Mouse (Mus musculus): ENCODE data around the gene Gad2. TPM values are rescaled to one million over a fixed set of nuclear protein-coding genes. Genes with fewer than 3 reads are reported as not detected.

Gad2 gene
- polyA plus RNA-seq, 1 experiment from 2014 or later: 58.7 TPM

DNA sequence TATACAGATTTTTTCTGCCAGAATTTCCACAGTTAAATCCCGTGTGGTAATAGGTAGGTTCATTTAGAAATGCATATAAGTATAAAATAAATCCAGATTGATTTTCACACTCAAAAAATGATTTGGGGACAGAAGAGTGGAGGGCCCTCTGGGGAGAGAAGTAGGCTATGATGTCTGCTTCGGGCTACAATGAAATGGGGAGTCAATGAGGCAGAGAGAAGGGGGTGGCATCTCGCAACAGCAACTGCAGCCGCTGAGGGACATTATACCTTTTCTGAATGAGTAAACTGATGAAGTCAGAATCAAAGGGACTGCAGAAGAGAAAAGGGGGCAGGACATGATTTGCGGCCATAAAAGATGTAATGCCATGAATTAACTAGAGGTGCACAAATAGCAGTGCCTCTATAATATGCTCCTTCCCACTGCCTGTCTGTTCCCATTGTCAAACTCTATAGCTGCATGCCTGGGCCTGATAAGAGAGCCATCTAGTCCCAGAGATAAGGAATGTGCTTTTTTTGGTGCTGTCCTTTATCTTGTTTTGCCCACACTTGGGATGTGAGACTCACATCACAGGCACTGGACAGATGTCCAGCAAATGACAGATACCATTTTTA lies 5.9 kb downstream of the Gad2 start:
- Histone ChIP-seq H3K9me3 (ENCODE audit: control insufficient read depth, low read length) (no peaks in the 10 kb centered on the region), H3K4me1 (ENCODE audit: control insufficient read depth, insufficient read depth, low read length) (no peaks in the 10 kb centered on the region), H3K4me3 (replicated peaks; ENCODE audit: low read depth, low read length) (peak overlapping the region; percentile 54), H3K9ac (replicated peaks; ENCODE audit: low read length) (peak overlapping the region; percentile 82), H3K4me2 (ENCODE audit: low read length) (peak overlapping the region; percentile 78), H3K36me3 (ENCODE audit: control insufficient read depth, insufficient read depth, low read length) (peaks cover 8% of the 10 kb centered on the region), H3K27ac (replicated peaks; ENCODE audit: low read depth, low read length) (peak overlapping the region; percentile 97), H3K27me3 (ENCODE audit: control insufficient read depth, insufficient read depth, low read length) (peaks cover 24% of the 10 kb centered on the region)
- DNase-seq (peak; percentile 54), ATAC-seq (ENCODE audit: low FRiP score, low TSS enrichment) (0 out of 2 replicates have a peak, but pooled peaks have one; percentile 49)
- WGBS: 16% methylated on average over 5 of the region's 5 CpGs

- 44% methylated on average over 8 of the region's 8 CpGs for WGBS
- peaks cover 30% of the 10 kb centered on the region for H3K36me3 ChIP-seq (ENCODE audit: control insufficient read depth, insufficient read depth, low read length)
- no peak overlapping the region for H3K4me2 ChIP-seq (ENCODE audit: low read length)
- no peaks in the 10 kb centered on the region for H3K9me3 ChIP-seq (ENCODE audit: control insufficient read depth, low read length)
- no peak overlapping the region for H3K27ac ChIP-seq (replicated peaks; ENCODE audit: low read depth, low read length)
- peak; percentile 45 for DNase-seq
- H3K4me1 ChIP-seq (ENCODE audit: control insufficient read depth, insufficient read depth, low read length): no peaks in the 10 kb centered on the region
- H3K4me3 ChIP-seq (replicated peaks; ENCODE audit: low read depth, low read length): no peak overlapping the region
- no peak for ATAC-seq (ENCODE audit: low FRiP score, low TSS enrichment)
- no peak overlapping the region for H3K9ac ChIP-seq (replicated peaks; ENCODE audit: low read length)
- H3K27me3 ChIP-seq (ENCODE audit: control insufficient read depth, insufficient read depth, low read length): no peaks in the 10 kb centered on the region
Measured at GRCm38 (mm10) chr2:22634766-22635165, 12.8 kb downstream of the Gad2 start.

- DNase-seq (no peak), ATAC-seq (ENCODE audit: low FRiP score, low TSS enrichment) (no peak)
- Histone ChIP-seq H3K9me3 (ENCODE audit: control insufficient read depth, low read length) (no peaks in the 10 kb centered on the region), H3K4me1 (ENCODE audit: control insufficient read depth, insufficient read depth, low read length) (no peaks in the 10 kb centered on the region), H3K9ac (replicated peaks; ENCODE audit: low read length) (no peak overlapping the region), H3K27ac (replicated peaks; ENCODE audit: low read depth, low read length) (no peak overlapping the region), H3K36me3 (ENCODE audit: control insufficient read depth, insufficient read depth, low read length) (peaks cover 10% of the 10 kb centered on the region), H3K27me3 (ENCODE audit: control insufficient read depth, insufficient read depth, low read length) (no peaks in the 10 kb centered on the region), H3K4me2 (ENCODE audit: low read length) (no peak overlapping the region), H3K4me3 (replicated peaks; ENCODE audit: low read depth, low read length) (no peak overlapping the region)
- WGBS: 53% methylated on average over 1 of the region's 1 CpGs
Measured at GRCm38 (mm10) chr2:22646134-22646533, 24.1 kb downstream of the Gad2 start.

- DNase-seq (no peak), ATAC-seq (ENCODE audit: low FRiP score, low TSS enrichment) (no peak)
- H3K36me3 ChIP-seq (ENCODE audit: control insufficient read depth, insufficient read depth, low read length): peaks cover 15% of the 10 kb centered on the region
- H3K9ac ChIP-seq (replicated peaks; ENCODE audit: low read length): no peak overlapping the region
- 92% methylated on average over 1 of the region's 1 CpGs for WGBS
- H3K9me3 ChIP-seq (ENCODE audit: control insufficient read depth, low read length): no peaks in the 10 kb centered on the region
- H3K27me3 ChIP-seq (ENCODE audit: control insufficient read depth, insufficient read depth, low read length): no peaks in the 10 kb centered on the region
- H3K4me3 ChIP-seq (replicated peaks; ENCODE audit: low read depth, low read length): no peak overlapping the region
- no peak overlapping the region for H3K27ac ChIP-seq (replicated peaks; ENCODE audit: low read depth, low read length)
- no peak overlapping the region for H3K4me2 ChIP-seq (ENCODE audit: low read length)
- no peaks in the 10 kb centered on the region for H3K4me1 ChIP-seq (ENCODE audit: control insufficient read depth, insufficient read depth, low read length)
Measured at GRCm38 (mm10) chr2:22648394-22648793, 26.4 kb downstream of the Gad2 start.

GRCm38 (mm10) chr2:22651826-22652225 lies 29.8 kb downstream of the Gad2 start:
- Histone ChIP-seq H3K9ac (replicated peaks; ENCODE audit: low read length) (no peak overlapping the region), H3K4me2 (ENCODE audit: low read length) (no peak overlapping the region), H3K4me3 (replicated peaks; ENCODE audit: low read depth, low read length) (no peak overlapping the region), H3K27ac (replicated peaks; ENCODE audit: low read depth, low read length) (no peak overlapping the region), H3K9me3 (ENCODE audit: control insufficient read depth, low read length) (no peaks in the 10 kb centered on the region), H3K36me3 (ENCODE audit: control insufficient read depth, insufficient read depth, low read length) (peaks cover 14% of the 10 kb centered on the region), H3K4me1 (ENCODE audit: control insufficient read depth, insufficient read depth, low read length) (no peaks in the 10 kb centered on the region), H3K27me3 (ENCODE audit: control insufficient read depth, insufficient read depth, low read length) (no peaks in the 10 kb centered on the region)
- ATAC-seq (ENCODE audit: low FRiP score, low TSS enrichment) (no peak), DNase-seq (no peak)
- WGBS: 89% methylated on average over 4 of the region's 4 CpGs

DNA sequence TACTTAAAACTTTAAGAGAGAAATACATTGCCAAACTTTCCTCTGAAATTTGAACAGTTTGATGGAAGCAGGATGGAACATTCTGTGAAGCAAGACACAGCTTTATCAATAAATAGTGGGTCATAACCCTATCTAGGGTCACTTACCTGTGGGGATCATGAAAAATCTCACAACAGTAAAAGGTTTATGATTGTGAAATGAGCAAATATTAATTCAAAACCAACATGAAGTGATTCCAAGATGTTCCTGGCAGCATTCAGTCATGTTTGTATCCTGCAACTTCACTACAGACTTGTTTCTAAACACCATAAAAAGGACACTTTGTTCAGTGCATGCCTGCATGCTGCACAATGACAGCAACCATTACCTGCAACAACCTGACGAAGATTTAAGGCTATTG lies 41.7 kb downstream of the Gad2 start:
- H3K4me3 ChIP-seq (replicated peaks; ENCODE audit: low read depth, low read length): no peak overlapping the region
- H3K4me2 ChIP-seq (ENCODE audit: low read length): no peak overlapping the region
- H3K9ac ChIP-seq (replicated peaks; ENCODE audit: low read length): no peak overlapping the region
- ATAC-seq (ENCODE audit: low FRiP score, low TSS enrichment) (no peak), DNase-seq (no peak)
- H3K27ac ChIP-seq (replicated peaks; ENCODE audit: low read depth, low read length): no peak overlapping the region
- H3K9me3 ChIP-seq (ENCODE audit: control insufficient read depth, low read length): no peaks in the 10 kb centered on the region
- no peaks in the 10 kb centered on the region for H3K4me1 ChIP-seq (ENCODE audit: control insufficient read depth, insufficient read depth, low read length)
- 0 out of 2 replicates have a peak, but pooled peaks cover 9% of the 10 kb centered on the region for H3K36me3 ChIP-seq (ENCODE audit: control insufficient read depth, insufficient read depth, low read length)
- 70% methylated on average over 1 of the region's 1 CpGs for WGBS
- H3K27me3 ChIP-seq (ENCODE audit: control insufficient read depth, insufficient read depth, low read length): no peaks in the 10 kb centered on the region

DNA sequence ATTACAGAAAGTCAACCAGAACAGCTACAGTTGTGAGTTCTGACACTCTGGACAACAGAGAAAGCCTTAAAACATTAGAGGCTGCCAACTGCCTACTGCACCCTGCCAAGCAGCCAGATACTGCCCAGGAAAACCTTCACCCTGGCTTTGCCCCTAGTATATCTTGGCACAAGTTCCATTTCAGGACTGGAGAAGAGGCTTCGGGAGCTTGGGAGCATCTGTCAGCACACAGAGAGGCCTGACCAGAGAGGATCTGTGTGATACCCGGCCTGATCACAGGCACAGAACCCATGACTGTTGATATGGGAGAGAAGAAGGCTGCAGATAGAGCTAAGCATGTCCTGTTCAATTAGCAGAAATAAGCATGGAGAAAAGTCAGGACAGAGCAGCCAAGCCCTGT lies 48.4 kb downstream of the Gad2 start:
- no peaks in the 10 kb centered on the region for H3K9me3 ChIP-seq (ENCODE audit: control insufficient read depth, low read length)
- no peak overlapping the region for H3K27ac ChIP-seq (replicated peaks; ENCODE audit: low read depth, low read length)
- no peak overlapping the region for H3K4me2 ChIP-seq (ENCODE audit: low read length)
- H3K36me3 ChIP-seq (ENCODE audit: control insufficient read depth, insufficient read depth, low read length): peaks cover 27% of the 10 kb centered on the region
- WGBS: 79% methylated on average over 2 of the region's 2 CpGs
- DNase-seq (no peak), ATAC-seq (ENCODE audit: low FRiP score, low TSS enrichment) (no peak)
- no peak overlapping the region for H3K9ac ChIP-seq (replicated peaks; ENCODE audit: low read length)
- H3K4me1 ChIP-seq (ENCODE audit: control insufficient read depth, insufficient read depth, low read length): no peaks in the 10 kb centered on the region
- H3K4me3 ChIP-seq (replicated peaks; ENCODE audit: low read depth, low read length): no peak overlapping the region
- no peaks in the 10 kb centered on the region for H3K27me3 ChIP-seq (ENCODE audit: control insufficient read depth, insufficient read depth, low read length)

DNA sequence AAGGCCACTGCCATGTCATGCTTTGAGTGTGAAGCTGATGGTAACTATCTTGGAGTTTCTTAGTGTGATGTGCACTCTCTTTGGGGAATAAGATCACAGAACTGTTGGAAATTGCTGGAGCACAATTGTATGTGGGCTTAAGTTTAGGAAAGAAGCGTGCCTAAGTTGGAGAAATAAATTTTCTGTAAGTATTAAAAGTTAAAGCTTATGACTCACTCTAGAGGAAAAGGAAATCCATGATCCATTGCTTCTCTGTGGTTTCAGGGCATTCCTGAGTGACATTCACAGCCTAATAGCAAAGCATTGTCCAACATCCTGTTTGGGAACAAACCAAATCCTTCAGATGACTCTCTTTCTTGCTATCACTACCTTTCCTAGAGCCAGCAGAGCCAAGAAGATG lies 49.3 kb downstream of the Gad2 start:
- ATAC-seq (ENCODE audit: low FRiP score, low TSS enrichment) (no peak), DNase-seq (no peak)
- no peak overlapping the region for H3K4me2 ChIP-seq (ENCODE audit: low read length)
- H3K27me3 ChIP-seq (ENCODE audit: control insufficient read depth, insufficient read depth, low read length): no peaks in the 10 kb centered on the region
- 80% methylated on average over 1 of the region's 1 CpGs for WGBS
- H3K9ac ChIP-seq (replicated peaks; ENCODE audit: low read length): no peak overlapping the region
- peaks cover 34% of the 10 kb centered on the region for H3K36me3 ChIP-seq (ENCODE audit: control insufficient read depth, insufficient read depth, low read length)
- no peak overlapping the region for H3K4me3 ChIP-seq (replicated peaks; ENCODE audit: low read depth, low read length)
- no peak overlapping the region for H3K27ac ChIP-seq (replicated peaks; ENCODE audit: low read depth, low read length)
- H3K4me1 ChIP-seq (ENCODE audit: control insufficient read depth, insufficient read depth, low read length): no peaks in the 10 kb centered on the region
- H3K9me3 ChIP-seq (ENCODE audit: control insufficient read depth, low read length): no peaks in the 10 kb centered on the region

DNA sequence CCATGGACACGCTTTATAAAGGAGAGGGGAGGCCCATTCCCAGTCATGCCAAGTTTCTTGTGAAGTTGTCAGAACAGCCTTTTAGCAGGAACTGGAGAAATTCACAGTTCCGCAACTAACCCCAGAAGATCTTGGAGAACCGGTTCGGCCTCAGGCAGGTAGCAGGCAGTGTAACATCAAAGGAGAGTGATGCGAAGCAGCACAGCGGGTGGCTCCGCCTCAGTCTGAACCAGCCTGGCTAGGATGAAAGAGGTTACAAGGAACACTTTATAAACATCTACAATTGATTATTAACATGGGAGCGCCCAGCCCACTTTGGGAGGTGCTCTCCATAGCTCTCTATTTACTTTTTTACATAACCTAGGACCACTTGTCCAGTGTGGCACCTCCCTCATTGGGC lies 55.1 kb downstream of the Gad2 start:
- Histone ChIP-seq H3K27me3 (ENCODE audit: control insufficient read depth, insufficient read depth, low read length) (no peaks in the 10 kb centered on the region), H3K27ac (replicated peaks; ENCODE audit: low read depth, low read length) (no peak overlapping the region), H3K4me3 (replicated peaks; ENCODE audit: low read depth, low read length) (no peak overlapping the region), H3K36me3 (ENCODE audit: control insufficient read depth, insufficient read depth, low read length) (peaks cover 21% of the 10 kb centered on the region), H3K9ac (replicated peaks; ENCODE audit: low read length) (no peak overlapping the region), H3K4me1 (ENCODE audit: control insufficient read depth, insufficient read depth, low read length) (no peaks in the 10 kb centered on the region), H3K4me2 (ENCODE audit: low read length) (no peak overlapping the region), H3K9me3 (ENCODE audit: control insufficient read depth, low read length) (no peaks in the 10 kb centered on the region)
- no peak for ATAC-seq (ENCODE audit: low FRiP score, low TSS enrichment)
- peak; percentile 28 for DNase-seq
- 38% methylated on average over 8 of the region's 8 CpGs for WGBS
